Mouse (Mus musculus) testis, postnatal 14 days (tissue): ENCODE data around the gene Dock8.
A peak's percentile ranks its signal among the peaks of the same experiment; 100 is the strongest.

Experiments used
- DNase-seq: peaks from one replicate; pipeline ENCODE4 v3.0.0; 2021; ENCODE audit warnings: low spot score

The Dock8 gene

DNA sequence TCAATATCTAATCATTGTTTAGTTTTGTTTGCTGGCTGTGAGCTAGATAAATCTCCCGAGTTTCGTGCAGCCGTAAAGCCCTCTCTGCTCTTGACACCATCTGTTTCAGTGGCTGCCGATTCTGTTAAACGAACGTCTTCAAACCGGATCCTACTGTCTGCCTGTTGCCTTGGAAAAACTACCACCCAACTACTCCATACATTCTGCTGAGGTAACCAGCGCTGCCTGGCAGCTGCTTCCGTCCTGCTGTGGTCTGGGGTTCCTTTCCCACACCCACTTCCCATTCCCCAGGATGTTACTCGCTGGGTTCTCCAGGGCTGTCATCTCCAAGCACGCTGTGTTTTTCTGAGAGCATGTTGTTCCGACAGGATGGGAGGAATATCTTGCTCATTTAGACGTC is 123.7 kb downstream of the Dock8 start:
- no peak for DNase-seq

- DNase-seq = no peak
These were observed 124.1 kb downstream of the Dock8 start for GRCm38 (mm10) chr19:25123461-25123860.

- no peak for DNase-seq
These were observed 133.0 kb downstream of the Dock8 start for GRCm38 (mm10) chr19:25132322-25132721.

DNA sequence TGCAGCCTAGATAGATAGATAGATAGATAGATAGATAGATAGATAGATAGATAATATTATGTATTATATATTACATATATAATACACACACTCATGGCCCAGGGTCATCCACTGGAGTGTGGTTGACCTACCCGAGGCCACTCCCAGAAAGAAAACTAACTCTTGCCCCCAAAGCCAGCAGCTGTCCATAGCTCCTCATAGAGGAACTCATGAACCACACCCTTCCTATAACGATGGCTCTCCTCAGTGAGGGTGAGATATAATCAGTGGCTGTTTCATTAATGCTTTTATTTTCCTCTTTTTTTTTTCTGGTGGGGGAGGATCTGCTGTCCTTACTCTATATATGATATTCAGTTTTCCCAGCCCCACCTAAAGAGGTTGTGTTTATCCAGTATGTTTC is 134.6 kb downstream of the Dock8 start:
- DNase-seq = no peak

- DNase-seq = no peak
These were observed 136.8 kb downstream of the Dock8 start for GRCm38 (mm10) chr19:25136171-25136570.

DNA sequence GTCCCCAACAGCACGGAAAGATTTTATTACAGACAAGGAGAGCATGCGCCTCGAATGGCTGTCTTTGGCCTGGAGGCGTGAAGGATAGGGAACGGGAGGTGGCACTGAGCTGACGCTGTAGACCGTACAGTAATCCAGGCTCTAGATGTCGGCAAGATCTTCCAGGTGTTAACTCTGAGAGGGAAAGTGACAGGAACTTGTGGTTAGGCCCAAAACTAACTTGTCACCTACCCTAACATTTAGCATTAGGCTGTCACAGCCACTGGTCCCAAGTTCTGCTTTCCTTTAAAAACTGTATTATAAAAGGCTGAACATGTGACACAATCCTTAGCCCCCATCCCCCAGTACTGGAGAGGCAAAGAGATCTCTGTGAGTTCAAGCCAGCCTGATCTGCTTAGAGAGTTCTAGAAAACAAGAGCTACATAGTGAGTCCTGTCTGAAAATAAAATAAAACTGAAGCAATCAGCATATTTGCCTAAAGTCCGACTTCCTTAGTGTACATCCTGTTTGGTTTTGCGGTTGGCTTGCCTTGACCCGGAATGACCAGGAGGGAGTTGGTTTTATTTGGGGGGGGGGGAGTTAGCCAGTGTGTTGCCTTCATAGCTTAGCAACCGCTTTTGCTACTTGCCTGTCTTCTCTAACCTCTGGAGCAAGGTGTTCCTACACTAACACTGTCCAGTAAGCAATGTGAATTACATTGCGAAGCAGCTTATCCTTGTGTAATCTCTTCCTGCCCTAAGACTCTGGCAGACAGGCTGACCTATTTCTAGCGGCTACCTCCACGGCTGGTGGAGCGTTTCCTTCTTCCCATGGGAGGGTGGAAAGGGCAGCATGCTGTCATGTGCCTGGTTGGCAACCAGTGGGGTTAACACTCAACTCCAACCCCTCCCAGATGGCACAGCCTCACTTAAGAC is 138.8 kb downstream of the Dock8 start:
- no peak for DNase-seq

DNA sequence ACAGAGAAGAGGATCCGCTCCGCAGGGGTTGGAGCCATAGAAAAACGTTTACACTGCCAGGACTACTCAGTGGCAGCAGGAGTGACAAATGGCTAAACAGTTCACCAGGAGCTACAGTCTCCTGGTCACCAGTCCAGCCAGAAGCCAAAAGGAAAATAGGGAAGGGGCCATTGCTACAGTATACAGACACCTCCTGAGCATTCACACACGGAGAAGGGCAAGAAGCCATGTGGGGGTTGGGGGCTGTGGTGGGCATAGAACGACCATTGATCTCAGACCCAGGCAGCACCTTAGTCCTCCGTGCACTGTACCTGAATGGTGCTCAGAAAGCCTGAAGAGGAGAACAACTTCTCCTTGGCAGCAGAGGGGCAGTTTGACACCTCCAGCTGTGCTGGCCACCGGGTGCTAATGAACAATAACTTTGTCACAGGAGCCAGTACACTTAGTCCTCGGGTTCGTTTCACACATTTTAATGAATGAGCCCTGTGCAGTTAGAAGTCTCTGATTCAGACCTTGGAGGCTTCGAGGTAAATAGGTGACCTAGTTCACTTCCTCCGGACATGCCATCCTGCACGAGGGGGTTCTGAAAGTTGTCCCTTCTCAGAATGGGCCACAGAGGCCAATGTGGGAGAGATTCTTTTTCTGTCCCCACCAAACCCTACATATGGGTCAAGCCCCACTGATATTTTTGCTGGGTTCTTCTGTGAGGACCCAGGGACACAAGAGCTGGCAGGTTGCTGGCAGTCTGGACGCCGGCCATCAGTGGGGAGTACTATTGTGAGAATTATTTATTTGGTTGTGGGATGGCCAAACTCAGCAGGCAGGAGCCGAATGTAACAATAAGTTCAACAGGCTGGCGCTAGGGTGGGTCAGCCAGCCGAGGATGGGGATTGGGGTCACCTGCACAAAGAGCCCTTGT is 145.0 kb downstream of the Dock8 start:
- no peak for DNase-seq

- DNase-seq = no peak
These were observed 145.8 kb downstream of the Dock8 start for GRCm38 (mm10) chr19:25145116-25145515.

GRCm38 (mm10) chr19:25146122-25146521 is 146.8 kb downstream of the Dock8 start:
- DNase-seq = no peak

GRCm38 (mm10) chr19:25149788-25150187 is 150.5 kb downstream of the Dock8 start:
- DNase-seq = no peak

- no peak for DNase-seq
These were observed 155.3 kb downstream of the Dock8 start for GRCm38 (mm10) chr19:25154506-25155178.

GRCm38 (mm10) chr19:25155250-25155649 is 155.9 kb downstream of the Dock8 start:
- no peak for DNase-seq

DNA sequence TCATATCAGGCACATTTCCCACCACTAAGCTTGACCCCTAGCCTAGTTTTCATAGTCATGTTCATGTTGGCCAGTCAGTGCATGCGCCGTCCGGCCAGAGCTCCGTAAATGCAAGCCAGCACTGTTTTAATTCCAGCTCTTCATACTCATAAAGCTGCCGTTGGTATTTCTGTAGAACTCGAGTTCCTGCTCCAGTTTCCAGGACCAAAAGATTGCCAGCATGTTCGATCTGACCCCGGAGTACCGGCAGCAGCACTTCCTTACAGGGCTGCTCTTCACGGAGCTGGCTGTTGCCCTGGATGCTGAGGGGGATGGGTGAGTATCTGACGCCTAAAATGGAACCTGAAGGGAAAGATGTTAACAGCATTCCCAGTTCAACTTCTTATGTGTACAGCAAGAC is 156.4 kb downstream of the Dock8 start:
- DNase-seq = no peak

DNA sequence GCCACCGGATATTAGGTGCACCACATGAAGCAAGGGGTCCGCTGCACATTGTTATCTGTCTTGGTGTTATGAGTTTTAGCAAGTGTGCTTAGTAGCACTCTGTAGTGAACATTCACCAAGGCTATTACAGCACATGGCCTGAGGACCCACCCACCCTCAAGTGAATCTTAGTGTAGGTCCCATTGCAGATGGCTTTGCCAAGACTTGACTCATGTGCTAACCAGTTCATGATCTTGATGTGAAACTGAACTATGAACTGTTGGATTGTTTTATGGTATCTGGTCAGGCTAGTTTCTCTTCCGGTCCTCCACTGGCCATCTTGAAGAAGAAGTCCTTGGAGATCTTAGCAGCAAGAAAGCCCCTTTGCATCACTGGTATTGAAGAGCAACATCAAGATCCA is 162.9 kb downstream of the Dock8 start:
- no peak for DNase-seq

- DNase-seq = no peak
These were observed 164.1 kb downstream of the Dock8 start for GRCm38 (mm10) chr19:25163426-25163825.

- no peak for DNase-seq
These were observed 167.1 kb downstream of the Dock8 start for GRCm38 (mm10) chr19:25166412-25166811.

DNA sequence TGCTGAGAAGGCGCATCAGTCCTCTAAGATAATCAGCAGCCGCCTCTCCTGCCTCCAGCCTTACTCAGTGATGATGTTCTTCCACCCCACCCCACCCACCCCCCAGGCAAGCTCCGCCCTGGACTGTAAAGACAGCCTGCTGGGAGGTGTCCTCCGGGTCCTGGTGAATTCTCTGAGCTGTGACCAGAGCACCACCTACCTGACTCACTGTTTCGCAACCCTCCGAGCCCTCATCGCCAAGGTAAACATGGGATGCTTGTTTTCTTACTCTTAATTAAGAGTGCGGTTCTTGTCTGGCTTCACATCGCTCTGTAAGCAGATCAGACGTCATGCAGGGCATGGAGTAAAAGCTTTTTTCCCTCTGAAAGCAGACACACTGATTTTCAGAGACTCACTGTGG is 172.1 kb downstream of the Dock8 start:
- DNase-seq = no peak

- DNase-seq = no peak
These were observed 177.4 kb downstream of the Dock8 start for GRCm38 (mm10) chr19:25176746-25177145.

- DNase-seq = no peak
These were observed 180.7 kb downstream of the Dock8 start for GRCm38 (mm10) chr19:25180024-25180423.

DNA sequence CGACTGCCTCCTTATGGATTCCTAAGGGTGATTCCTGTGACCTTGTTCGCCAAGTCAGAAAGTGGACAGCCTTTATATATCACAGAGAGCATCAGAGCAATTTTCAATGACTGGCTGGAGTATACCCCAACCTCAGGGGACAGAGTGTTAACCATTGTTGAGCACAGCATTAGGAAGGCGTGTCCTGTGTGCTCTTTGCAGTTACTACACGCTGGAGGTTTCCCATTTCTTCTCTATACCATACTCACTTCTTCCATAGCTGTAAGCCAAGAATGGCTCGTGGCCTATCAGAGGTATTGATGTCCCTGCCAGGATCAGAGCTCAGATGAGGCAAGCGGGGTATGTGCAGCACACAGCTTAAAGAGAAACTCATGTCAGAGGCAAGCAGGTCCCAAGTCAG is 181.2 kb downstream of the Dock8 start:
- no peak for DNase-seq

DNA sequence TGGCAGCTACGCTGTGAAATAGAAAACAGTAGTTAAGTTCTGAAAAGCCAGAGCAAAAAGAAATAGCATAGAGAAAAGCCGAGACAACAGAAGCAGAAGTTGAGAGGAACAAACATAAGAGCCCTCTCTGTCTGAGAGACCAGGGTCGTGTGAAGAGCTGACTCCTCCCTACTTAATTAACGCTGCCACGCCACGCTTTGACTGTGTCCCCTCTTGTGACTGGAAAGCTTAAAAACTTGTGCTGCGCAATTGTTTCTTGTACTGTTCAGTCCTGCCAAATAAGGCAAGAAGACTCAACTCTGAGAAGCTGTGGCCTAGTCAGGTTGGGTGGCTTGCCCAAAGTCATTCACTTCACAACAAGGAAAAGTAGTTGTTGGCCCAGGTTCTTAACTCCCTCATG is 184.7 kb downstream of the Dock8 start:
- no peak for DNase-seq

DNA sequence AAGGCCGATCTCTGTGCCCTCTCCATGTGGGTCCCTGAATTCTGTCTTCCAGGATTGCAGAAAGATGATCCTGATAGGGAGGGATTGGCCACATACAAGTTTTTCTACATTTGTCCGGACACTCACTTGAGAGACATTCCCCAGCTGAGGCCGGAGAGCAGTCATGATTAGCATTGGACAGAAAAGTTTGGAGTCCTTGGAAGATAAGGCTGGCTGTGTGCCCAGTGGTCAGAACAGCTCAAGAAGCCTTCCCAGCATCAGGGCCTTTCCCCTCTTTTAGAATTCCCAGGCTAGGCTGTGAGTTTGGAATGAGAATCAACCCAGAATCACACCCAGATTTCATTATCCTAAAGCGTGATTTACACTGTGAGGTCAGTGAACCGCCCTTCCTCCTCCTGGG is 187.0 kb downstream of the Dock8 start:
- peak; percentile 75 for DNase-seq
